ENCODE assay signal across 35 mouse cellular contexts in the genomic region with DNA sequence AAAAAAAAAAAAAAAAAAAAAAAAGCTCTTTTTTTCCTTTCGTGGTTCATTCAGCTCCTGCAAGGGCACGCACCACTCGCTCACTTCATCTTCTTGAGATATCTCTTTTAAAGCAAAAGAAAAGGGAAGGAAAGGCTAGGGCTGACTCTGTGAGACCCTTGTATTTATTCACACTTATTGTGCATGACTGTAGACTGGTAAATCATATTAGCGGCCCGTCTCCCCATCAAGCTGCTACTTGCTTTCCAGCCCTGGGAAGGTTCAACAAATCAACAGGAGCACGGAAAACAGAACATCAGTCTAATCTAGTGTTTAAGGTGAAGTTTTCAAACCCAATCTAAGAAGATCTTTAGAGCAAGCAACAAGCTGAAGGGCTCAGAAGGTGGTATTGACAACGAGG. TPM values are rescaled to one million over a fixed set of nuclear protein-coding genes. Genes with fewer than 3 reads are reported as not detected.
DNase-seq lines count a peak whose midpoint lies in the region; ATAC-seq and TF ChIP-seq lines count a peak whose summit lies in the region.
"Had no signal": no experiment of that assay in that cellular context is flagged by ENCODE, and none has a peak within 500 bp of the region (broad histone marks: within the 10 kb centered on the region; RNA-seq: fewer than 3 reads in every experiment).

No protein-coding gene starts in this region.

- peak; percentile 30; the same call in 1 of the 2 replicates for ATAC-seq in hindbrain, embryonic 11.5 days (ENCODE audit: low FRiP score)
- ATAC-seq in hindbrain, postnatal 0 days: no peak
- 0 out of 2 replicates have a peak, but pooled peaks have one; percentile 15 for ATAC-seq in midbrain, embryonic 13.5 days
- ATAC-seq in midbrain, postnatal 0 days (ENCODE audit: low FRiP score): no peak
- ATAC-seq in forebrain, embryonic 12.5 days (ENCODE audit: low FRiP score): peak; percentile 59
- ATAC-seq in forebrain, postnatal 0 days: no peak
- ATAC-seq: intestine, embryonic 16.5 days had no signal

- no peak for TF ChIP-seq CTCF in hindbrain, postnatal 0 days (IDR thresholded peaks at IDR 0.05; ENCODE audit: low read depth)
- TF ChIP-seq CTCF in midbrain, postnatal 0 days (IDR thresholded peaks at IDR 0.05): no peak
- no peak for TF ChIP-seq CTCF in forebrain, postnatal 0 days (IDR thresholded peaks at IDR 0.05; ENCODE audit: low read depth)

- H3K27me3 ChIP-seq in hindbrain, embryonic 11.5 days (ENCODE audit: control insufficient read depth, insufficient read depth, low read length): peaks cover 13% of the 10 kb centered on the region
- H3K27me3 ChIP-seq in hindbrain, postnatal 0 days (ENCODE audit: insufficient read depth, low read length): peaks cover 58% of the 10 kb centered on the region
- peaks cover 93% of the 10 kb centered on the region for H3K27me3 ChIP-seq in midbrain, embryonic 13.5 days
- H3K27me3 ChIP-seq in midbrain, postnatal 0 days (ENCODE audit: insufficient read depth, low read length): peaks cover 71% of the 10 kb centered on the region
- H3K27me3 ChIP-seq in forebrain, embryonic 12.5 days: peaks cover 21% of the 10 kb centered on the region
- peaks cover 37% of the 10 kb centered on the region for H3K27me3 ChIP-seq in forebrain, postnatal 0 days (ENCODE audit: insufficient read depth, low read length)

- H3K36me3 ChIP-seq in hindbrain, embryonic 11.5 days (ENCODE audit: control insufficient read depth, insufficient read depth, low read length): no peaks in the 10 kb centered on the region
- H3K36me3 ChIP-seq in hindbrain, postnatal 0 days (ENCODE audit: insufficient read depth, low read length): no peaks in the 10 kb centered on the region
- H3K36me3 ChIP-seq in midbrain, embryonic 13.5 days: no peaks in the 10 kb centered on the region
- H3K36me3 ChIP-seq in midbrain, postnatal 0 days (ENCODE audit: insufficient read depth, low read length): no peaks in the 10 kb centered on the region
- no peaks in the 10 kb centered on the region for H3K36me3 ChIP-seq in forebrain, embryonic 12.5 days (replicated peaks)
- H3K36me3 ChIP-seq in forebrain, postnatal 0 days (ENCODE audit: insufficient read depth): no peaks in the 10 kb centered on the region
- H3K36me3 ChIP-seq: embryonic facial prominence, embryonic 15.5 days had no signal

- no peak overlapping the region for H3K9ac ChIP-seq in hindbrain, embryonic 11.5 days (ENCODE audit: low read depth, low read length)
- no peak overlapping the region for H3K9ac ChIP-seq in hindbrain, postnatal 0 days (replicated peaks; ENCODE audit: low read length)
- H3K9ac ChIP-seq in midbrain, embryonic 13.5 days (replicated peaks): no peak overlapping the region
- no peak overlapping the region for H3K9ac ChIP-seq in midbrain, postnatal 0 days (replicated peaks; ENCODE audit: low read length, poor library complexity, severe bottlenecking)
- no peak overlapping the region for H3K9ac ChIP-seq in forebrain, embryonic 12.5 days
- no peak overlapping the region for H3K9ac ChIP-seq in forebrain, postnatal 0 days
- H3K9ac ChIP-seq: embryonic facial prominence, embryonic 15.5 days; liver, embryonic 14.5 days had no signal

- H3K4me3 ChIP-seq in hindbrain, embryonic 11.5 days (ENCODE audit: low read depth, low read length): no peak overlapping the region
- H3K4me3 ChIP-seq in hindbrain, postnatal 0 days (ENCODE audit: low read length): no peak overlapping the region
- no peak overlapping the region for H3K4me3 ChIP-seq in midbrain, embryonic 13.5 days (replicated peaks)
- no peak overlapping the region for H3K4me3 ChIP-seq in midbrain, postnatal 0 days (ENCODE audit: low read depth, low read length)
- 0 out of 2 replicates have a peak overlapping the region, but pooled peaks have one; percentile 1 for H3K4me3 ChIP-seq in forebrain, embryonic 12.5 days (replicated peaks)
- H3K4me3 ChIP-seq in forebrain, postnatal 0 days (ENCODE audit: low read depth, low read length): no peak overlapping the region
- H3K4me3 ChIP-seq: embryonic facial prominence, embryonic 15.5 days had no signal

- H3K9me3 ChIP-seq in hindbrain, embryonic 11.5 days (ENCODE audit: control insufficient read depth, low read length): no peaks in the 10 kb centered on the region
- no peaks in the 10 kb centered on the region for H3K9me3 ChIP-seq in hindbrain, postnatal 0 days (ENCODE audit: low read length)
- H3K9me3 ChIP-seq in midbrain, embryonic 13.5 days: no peaks in the 10 kb centered on the region
- no peaks in the 10 kb centered on the region for H3K9me3 ChIP-seq in midbrain, postnatal 0 days (ENCODE audit: low read length)
- no peaks in the 10 kb centered on the region for H3K9me3 ChIP-seq in forebrain, embryonic 12.5 days
- H3K9me3 ChIP-seq in forebrain, postnatal 0 days (ENCODE audit: low read length): no peaks in the 10 kb centered on the region
- H3K9me3 ChIP-seq: embryonic facial prominence, embryonic 15.5 days had no signal

- DNase-seq in hindbrain, embryonic 11.5 days (ENCODE audit: low spot score): no peak
- no peak for DNase-seq in hindbrain, postnatal 0 days (ENCODE audit: low spot score)
- no peak for DNase-seq in midbrain, postnatal 0 days (ENCODE audit: low spot score)
- DNase-seq in forebrain, postnatal 0 days: peak; percentile 8
- DNase-seq in layer of hippocampus, postnatal 14 days (ENCODE audit: low spot score in 2 of 2): no peak
- DNase-seq: adrenal gland, postnatal 25 days; cerebellum, adult 18-20 months; cerebellum, postnatal 10 days; gastrocnemius, postnatal 36 days; heart, adult 18-20 months; heart, postnatal 36 days; kidney, adult 9 months; kidney, postnatal 10 days; liver; lung, adult 2 months; lung, postnatal 10 days; right cerebral cortex, postnatal 4 days; thymus, adult 2 months; thymus, postnatal 36 days had no signal

- WGBS in hindbrain, embryonic 11.5 days: 11% methylated on average over 7 of the region's 7 CpGs
- 22% methylated on average over 7 of the region's 7 CpGs for WGBS in hindbrain, postnatal 0 days
- 4% methylated on average over 7 of the region's 7 CpGs for WGBS in midbrain, embryonic 13.5 days
- WGBS in midbrain, postnatal 0 days: 11% methylated on average over 7 of the region's 7 CpGs
- 6% methylated on average over 7 of the region's 7 CpGs for WGBS in forebrain, embryonic 12.5 days
- 19% methylated on average over 7 of the region's 7 CpGs for WGBS in forebrain, postnatal 0 days

- no peak overlapping the region for H3K4me2 ChIP-seq in hindbrain, embryonic 11.5 days (replicated peaks; ENCODE audit: low read depth, low read length)
- no peak overlapping the region for H3K4me2 ChIP-seq in hindbrain, postnatal 0 days (ENCODE audit: low read depth, low read length)
- peak overlapping the region; percentile 2 for H3K4me2 ChIP-seq in midbrain, embryonic 13.5 days (replicated peaks)
- H3K4me2 ChIP-seq in midbrain, postnatal 0 days (ENCODE audit: low read depth, low read length, poor library complexity, severe bottlenecking): no peak overlapping the region
- peak overlapping the region; percentile 40 for H3K4me2 ChIP-seq in forebrain, embryonic 12.5 days
- H3K4me2 ChIP-seq in forebrain, postnatal 0 days (ENCODE audit: low read depth): no peak overlapping the region
- H3K4me2 ChIP-seq: embryonic facial prominence, embryonic 15.5 days; heart, embryonic 11.5 days had no signal

- H3K27ac ChIP-seq in hindbrain, embryonic 11.5 days (ENCODE audit: low read depth, low read length): no peak overlapping the region
- H3K27ac ChIP-seq in hindbrain, postnatal 0 days: no peak overlapping the region
- H3K27ac ChIP-seq in midbrain, embryonic 13.5 days: no peak overlapping the region
- no peak overlapping the region for H3K27ac ChIP-seq in midbrain, postnatal 0 days (ENCODE audit: low read depth, low read length)
- H3K27ac ChIP-seq in forebrain, embryonic 12.5 days: peak overlapping the region; percentile 73
- no peak overlapping the region for H3K27ac ChIP-seq in forebrain, postnatal 0 days (ENCODE audit: low read depth, low read length)
- H3K27ac ChIP-seq: embryonic facial prominence, embryonic 15.5 days; liver, embryonic 14.5 days; macrophage; stomach, postnatal 0 days had no signal

- peaks cover 3% of the 10 kb centered on the region; the same call in 1 of the 2 replicates for H3K4me1 ChIP-seq in hindbrain, embryonic 11.5 days (replicated peaks; ENCODE audit: control insufficient read depth, insufficient read depth, low read length)
- no peaks in the 10 kb centered on the region for H3K4me1 ChIP-seq in hindbrain, postnatal 0 days (ENCODE audit: insufficient read depth, low read length)
- H3K4me1 ChIP-seq in midbrain, embryonic 13.5 days (replicated peaks): peaks cover 13% of the 10 kb centered on the region
- no peaks in the 10 kb centered on the region for H3K4me1 ChIP-seq in midbrain, postnatal 0 days (ENCODE audit: insufficient read depth, low read length)
- H3K4me1 ChIP-seq in forebrain, embryonic 12.5 days: peaks cover 30% of the 10 kb centered on the region
- H3K4me1 ChIP-seq in forebrain, postnatal 0 days (ENCODE audit: insufficient read depth): no peaks in the 10 kb centered on the region
- H3K4me1 ChIP-seq: embryonic facial prominence, embryonic 15.5 days had no signal

RNA-seq across cellular contexts. Expression of gene Fezf1, which starts 24.4 kb away (rescaled TPM):
- polyA plus RNA-seq in hindbrain, embryonic 11.5 days (2014; fragmentation: Nextera tagmentation; extraction: Ambion mirVana): 0.11 TPM in 1 of 2 replicates, not detected in the other
- total RNA-seq in hindbrain, postnatal 0 days (2014; rRNA removed): 0.05 TPM in 1 of 2 replicates, not detected in the other
- not detected in 2 replicates for polyA plus RNA-seq in hindbrain, postnatal 0 days (2015; fragmentation: Nextera tagmentation; extraction: Ambion mirVana)
- 2.9 and 4.7 TPM in 2 replicates for polyA plus RNA-seq in midbrain, embryonic 13.5 days (2015; fragmentation: Nextera tagmentation; extraction: Ambion mirVana)
- 0.90 and 1.3 TPM in 2 replicates for total RNA-seq in midbrain, postnatal 0 days (2014; rRNA removed)
- polyA plus RNA-seq in midbrain, postnatal 0 days (2015; fragmentation: Nextera tagmentation; extraction: Ambion mirVana): 5.8 and 10.8 TPM in 2 replicates
- 33.4 and 36.1 TPM in 2 replicates for polyA plus RNA-seq in forebrain, embryonic 12.5 days (2016; fragmentation: Nextera tagmentation; extraction: Ambion mirVana)
- 6.1 and 19.7 TPM in 2 replicates for total RNA-seq in forebrain, postnatal 0 days (2014; rRNA removed)
- 4.5 and 10.0 TPM in 2 replicates for polyA plus RNA-seq in forebrain, postnatal 0 days (2015; fragmentation: Nextera tagmentation; extraction: Ambion mirVana)
- not detected for total RNA-seq in layer of hippocampus, postnatal 14 days (2021)
- total RNA-seq: adrenal gland, adult 18-20 months; adrenal gland, postnatal 25 days; common myeloid progenitor, adult 5-6 weeks; gastrocnemius, adult 18-20 months; gastrocnemius, postnatal 36 days; heart, adult 18-20 months; heart, postnatal 36 days; megakaryocyte-erythroid progenitor cell, adult 5-6 weeks; neutrophil, adult 5-6 weeks had no signal
- polyA plus RNA-seq: heart, embryonic 11.5 days; heart, embryonic 16.5 days; intestine, embryonic 16.5 days; limb, embryonic 11.5 days; liver, embryonic 14.5 days; macrophage; spleen, adult 2 months; stomach, postnatal 0 days had no signal

Comparison
In these comparisons a context has a peak if more than half of its experiments do, and no peak if none do; other contexts are left out.
1. ATAC-seq: peak in hindbrain, embryonic 11.5 days (single experiment), midbrain, embryonic 13.5 days (single experiment) and forebrain, embryonic 12.5 days (single experiment); none in hindbrain, postnatal 0 days (single experiment), midbrain, postnatal 0 days (single experiment) and forebrain, postnatal 0 days (single experiment).
2. H3K4me2 ChIP-seq: peak in midbrain, embryonic 13.5 days (single experiment) and forebrain, embryonic 12.5 days (single experiment); none in hindbrain, embryonic 11.5 days (single experiment), hindbrain, postnatal 0 days (single experiment), midbrain, postnatal 0 days (single experiment) and forebrain, postnatal 0 days (single experiment).